Mouse (Mus musculus) limb, embryonic 15.5 days (tissue): ENCODE data around the gene Kif23. TPM values are rescaled to one million over a fixed set of nuclear protein-coding genes. Genes with fewer than 3 reads are reported as not detected.

Source experiments
- ATAC-seq: fragments of 200-750 bp; cut with Nextera tagmentation; 2 replicates; pipeline ENCODE4 v1.8.0; 2017; ENCODE audit warnings: low read depth, moderate TSS enrichment; ENCODE audit not compliant: insufficient number of reproducible peaks, low FRiP score, low TSS enrichment
- H3K27ac ChIP-seq: fragments of 300-500 bp; sonication (generic); 2 replicates; pipeline ENCODE4 v1.5.1; 2015; ENCODE audit warnings: moderate library complexity, mild to moderate bottlenecking, inconsistent platforms
- H3K27me3 ChIP-seq: fragments of 300-500 bp; sonication (generic); 2 replicates; pipeline ENCODE4 v1.6.1; 2015; ENCODE audit warnings: inconsistent platforms
- H3K36me3 ChIP-seq: fragments of 300-500 bp; sonication (generic); 2 replicates; pipeline ENCODE4 v1.6.1; 2015; ENCODE audit warnings: inconsistent platforms
- H3K4me1 ChIP-seq: fragments of 300-500 bp; sonication (generic); 2 replicates; pipeline ENCODE4 v1.6.1; 2015; ENCODE audit warnings: inconsistent platforms
- H3K4me2 ChIP-seq: fragments of 300-500 bp; sonication (generic); 2 replicates; pipeline ENCODE4 v1.6.1; 2015; ENCODE audit warnings: mild to moderate bottlenecking, inconsistent platforms
- H3K4me3 ChIP-seq: fragments of 300-500 bp; sonication (generic); 2 replicates; pipeline ENCODE4 v1.5.1; 2015; ENCODE audit warnings: mild to moderate bottlenecking, inconsistent platforms
- H3K9ac ChIP-seq: fragments of 300-500 bp; sonication (generic); 2 replicates; pipeline ENCODE4 v1.6.1; 2015; ENCODE audit warnings: inconsistent platforms
- H3K9me3 ChIP-seq: fragments of 300-500 bp; sonication (generic); 2 replicates; pipeline ENCODE4 v1.6.1; 2016; ENCODE audit warnings: inconsistent platforms
- WGBS: fragments of 180-500 bp; shearing (Covaris S2); methylation state at CpG from one replicate; pipeline ENCODE4 v1.1.7; 2015; 5-methylcytosine and 5-hydroxymethylcytosine counted together
- polyA plus RNA-seq: library from polyadenylated mRNA; unstranded; fragments of >200 nt; fragmentation: Nextera tagmentation; extraction: Ambion mirVana; gene quantifications from 2 replicates; pipeline ENCODE4 v1.2.1, GENCODE M21; 2015

Gene Kif23
- polyA plus RNA-seq, 1 experiment from 2014 or later, result 91.2 TPM

DNA sequence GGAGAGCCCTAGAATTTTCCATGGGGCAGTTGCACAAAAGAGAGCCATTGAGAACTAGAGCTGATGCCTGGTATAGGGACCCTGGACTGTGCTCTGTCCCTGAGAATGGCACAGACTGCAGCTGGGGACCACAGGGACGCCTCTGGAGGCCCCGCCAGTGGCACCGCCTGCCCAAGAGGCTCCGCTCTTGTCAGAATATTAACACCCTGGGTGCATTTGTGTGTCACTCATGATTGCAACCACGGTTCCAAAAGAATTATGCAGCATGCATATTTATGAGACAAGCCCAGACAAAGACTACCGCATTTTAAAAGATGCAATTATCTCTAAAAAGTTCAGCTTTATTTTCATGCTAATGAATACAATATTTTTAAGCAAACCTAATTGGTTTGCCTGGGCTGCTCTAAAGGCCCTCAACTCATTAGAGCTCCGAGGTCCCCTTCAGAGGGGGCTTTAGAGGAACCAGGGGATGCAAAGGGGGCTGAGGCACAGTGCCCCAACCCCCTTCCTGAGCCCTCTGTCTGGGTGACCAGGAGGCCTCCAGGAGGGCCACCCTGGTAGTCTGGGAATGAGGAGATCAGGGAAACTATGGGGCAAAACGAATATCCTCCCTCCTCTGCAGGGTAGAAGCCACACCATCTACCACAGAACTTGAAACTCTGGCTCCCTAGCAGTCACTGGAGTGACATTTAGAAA lies 74.2 kb downstream of the Kif23 start:
- Histone ChIP-seq H3K27ac (no peak overlapping the region), H3K27me3 (0 out of 2 replicates have a peak, but pooled peaks cover 3% of the 10 kb centered on the region), H3K36me3 (no peaks in the 10 kb centered on the region), H3K4me1 (peaks cover 28% of the 10 kb centered on the region), H3K4me3 (no peak overlapping the region), H3K4me2 (no peak overlapping the region), H3K9ac (no peak overlapping the region), H3K9me3 (no peaks in the 10 kb centered on the region)
- no peak for ATAC-seq
- 39% methylated on average over 8 of the region's 8 CpGs for WGBS

GRCm38 (mm10) chr9:61871839-61872238 lies 74.7 kb downstream of the Kif23 start:
- no peaks in the 10 kb centered on the region for H3K27me3 ChIP-seq
- H3K9me3 ChIP-seq, result no peaks in the 10 kb centered on the region
- no peaks in the 10 kb centered on the region for H3K36me3 ChIP-seq
- no peak for ATAC-seq
- no peak overlapping the region for H3K4me2 ChIP-seq
- WGBS, result 73% methylated on average over 6 of the region's 6 CpGs
- peaks cover 22% of the 10 kb centered on the region for H3K4me1 ChIP-seq
- no peak overlapping the region for H3K9ac ChIP-seq
- no peak overlapping the region for H3K27ac ChIP-seq
- H3K4me3 ChIP-seq, result no peak overlapping the region

GRCm38 (mm10) chr9:61867659-61868058 lies 78.9 kb downstream of the Kif23 start:
- H3K4me1 ChIP-seq, result peaks cover 5% of the 10 kb centered on the region
- H3K4me2 ChIP-seq, result no peak overlapping the region
- H3K27me3 ChIP-seq, result no peaks in the 10 kb centered on the region
- ATAC-seq, result no peak
- no peak overlapping the region for H3K27ac ChIP-seq
- H3K9me3 ChIP-seq, result no peaks in the 10 kb centered on the region
- no peak overlapping the region for H3K9ac ChIP-seq
- 61% methylated on average over 11 of the region's 11 CpGs for WGBS
- no peaks in the 10 kb centered on the region for H3K36me3 ChIP-seq
- no peak overlapping the region for H3K4me3 ChIP-seq

Other genes with a start within 250 kb of the Kif23 start
- 1,380 and 1,628 TPM in 2 replicates for gene Rplp1, start 32.2 kb downstream of the Kif23 start, polyA plus RNA-seq
- 23.0 and 24.0 TPM in 2 replicates for gene Paqr5, start 80.1 kb upstream of the Kif23 start, polyA plus RNA-seq
- 26.8 and 29.1 TPM in 2 replicates for gene Glce, start 175.9 kb upstream of the Kif23 start, polyA plus RNA-seq